Mouse (Mus musculus): Measurements from ENCODE around the gene Exoc3l2. TPM values are rescaled to one million over a fixed set of nuclear protein-coding genes. Genes with fewer than 3 reads are reported as not detected.
A peak's percentile ranks its signal among the peaks of the same experiment; 100 is the strongest.

The Exoc3l2 gene
- 1 to 10 TPM in 1 of 2 experiments, under 1 TPM in 1; 0.69 to 1.4 TPM for total RNA-seq (2021)

DNA sequence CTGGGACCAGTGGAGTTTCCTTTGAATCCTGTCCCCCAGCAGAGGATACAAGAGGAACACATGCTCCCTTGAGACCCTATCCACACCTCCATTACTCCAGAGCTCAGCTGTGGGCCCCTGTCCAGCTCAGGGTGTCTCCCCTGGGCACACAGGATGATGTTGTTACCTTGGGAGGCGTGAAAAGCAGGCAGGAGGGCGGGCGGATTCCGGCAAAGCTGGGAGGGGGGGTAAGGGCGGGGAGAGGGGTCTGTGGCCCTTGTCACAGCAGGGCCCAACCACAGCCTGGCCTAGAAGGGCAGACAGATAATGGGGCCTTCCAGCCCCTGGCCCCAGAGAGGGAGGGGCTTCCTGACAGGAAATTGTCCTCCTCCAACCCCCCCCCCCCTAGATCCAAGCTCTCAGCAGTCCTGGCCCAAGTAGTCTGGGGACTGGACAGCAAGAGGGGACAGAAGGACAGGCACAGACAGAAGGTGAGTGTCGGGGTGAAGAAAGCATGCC lies at the start of gene Exoc3l2:
Gene Exoc3l2, plus strand, starts transcription at position 448 of the 498 bp plus-strand sequence.
- no peak for DNase-seq (ENCODE audit: extremely low spot score in 1 of 2, low spot score in 2 of 2)
- intact Hi-C loops (cut with DNase I): no loop called here

DNA sequence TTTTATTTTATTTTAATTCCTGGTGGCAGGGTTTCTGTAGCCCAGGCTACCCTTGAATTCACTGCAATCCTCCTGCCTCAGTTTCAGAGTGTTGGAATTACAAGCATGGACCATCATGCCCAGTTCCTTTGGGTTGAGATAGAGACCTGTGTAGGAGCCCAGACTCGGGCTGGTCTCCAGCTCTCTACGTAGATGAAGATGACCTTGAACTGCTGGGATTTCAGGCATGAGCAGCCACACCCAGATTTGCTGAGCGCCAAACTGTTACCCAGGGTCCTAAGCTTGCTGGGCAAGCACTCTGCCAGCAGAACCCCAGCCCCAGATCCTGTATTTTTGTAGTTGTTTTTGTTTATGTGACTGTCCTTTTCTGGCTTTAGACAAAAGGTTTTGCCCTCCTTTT lies 49.6 kb upstream of the Exoc3l2 start:
- DNase-seq (ENCODE audit: extremely low spot score in 1 of 2, low spot score in 2 of 2): no peak
- intact Hi-C loops (cut with DNase I): no loop called here

DNA sequence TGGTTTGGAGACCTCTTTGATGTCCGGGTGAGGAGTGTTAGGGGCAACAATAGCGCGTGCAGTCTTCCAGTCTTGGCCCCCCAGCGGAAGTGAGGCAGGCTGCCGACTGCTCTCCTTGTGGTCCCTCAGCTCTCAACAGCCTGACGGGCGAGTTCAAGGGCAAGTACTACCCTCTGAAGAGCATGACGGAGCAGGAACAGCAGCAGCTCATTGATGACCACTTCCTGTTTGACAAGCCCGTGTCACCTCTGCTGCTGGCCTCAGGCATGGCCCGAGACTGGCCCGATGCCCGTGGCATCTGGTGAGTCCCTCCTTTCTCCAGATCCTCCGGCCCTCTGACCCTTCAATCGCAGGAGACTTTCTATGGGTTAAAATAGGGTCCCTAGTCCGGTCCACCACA lies 46.5 kb upstream of the Exoc3l2 start:
- intact Hi-C loops (cut with DNase I): no loop called here

DNA sequence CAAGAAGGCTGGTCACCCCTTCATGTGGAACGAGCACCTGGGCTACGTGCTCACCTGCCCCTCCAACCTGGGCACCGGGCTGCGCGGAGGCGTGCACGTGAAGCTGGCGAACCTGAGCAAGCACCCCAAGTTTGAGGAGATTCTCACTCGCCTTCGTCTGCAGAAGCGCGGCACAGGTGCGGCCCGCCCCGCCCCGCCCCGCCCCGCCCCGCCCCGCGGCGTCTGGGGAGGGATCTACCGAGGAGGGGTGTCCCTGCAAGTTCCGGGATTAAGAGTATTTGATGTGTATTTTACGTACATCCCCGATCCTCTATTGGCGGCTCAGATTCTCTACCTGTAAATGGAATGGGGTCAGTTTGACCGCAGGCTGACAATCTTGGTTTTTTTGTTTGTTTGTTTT lies 43.0 kb upstream of the Exoc3l2 start:
- intact Hi-C loops (cut with DNase I): no loop called here
- DNase-seq (ENCODE audit: extremely low spot score in 1 of 2, low spot score in 2 of 2): no peak

More for the DNA sequence above, 46.5 kb upstream of the Exoc3l2 start:
- DNase-seq (ENCODE audit: extremely low spot score in 1 of 2, low spot score in 2 of 2): peak in 1 of 2 experiments; percentile 36

DNA sequence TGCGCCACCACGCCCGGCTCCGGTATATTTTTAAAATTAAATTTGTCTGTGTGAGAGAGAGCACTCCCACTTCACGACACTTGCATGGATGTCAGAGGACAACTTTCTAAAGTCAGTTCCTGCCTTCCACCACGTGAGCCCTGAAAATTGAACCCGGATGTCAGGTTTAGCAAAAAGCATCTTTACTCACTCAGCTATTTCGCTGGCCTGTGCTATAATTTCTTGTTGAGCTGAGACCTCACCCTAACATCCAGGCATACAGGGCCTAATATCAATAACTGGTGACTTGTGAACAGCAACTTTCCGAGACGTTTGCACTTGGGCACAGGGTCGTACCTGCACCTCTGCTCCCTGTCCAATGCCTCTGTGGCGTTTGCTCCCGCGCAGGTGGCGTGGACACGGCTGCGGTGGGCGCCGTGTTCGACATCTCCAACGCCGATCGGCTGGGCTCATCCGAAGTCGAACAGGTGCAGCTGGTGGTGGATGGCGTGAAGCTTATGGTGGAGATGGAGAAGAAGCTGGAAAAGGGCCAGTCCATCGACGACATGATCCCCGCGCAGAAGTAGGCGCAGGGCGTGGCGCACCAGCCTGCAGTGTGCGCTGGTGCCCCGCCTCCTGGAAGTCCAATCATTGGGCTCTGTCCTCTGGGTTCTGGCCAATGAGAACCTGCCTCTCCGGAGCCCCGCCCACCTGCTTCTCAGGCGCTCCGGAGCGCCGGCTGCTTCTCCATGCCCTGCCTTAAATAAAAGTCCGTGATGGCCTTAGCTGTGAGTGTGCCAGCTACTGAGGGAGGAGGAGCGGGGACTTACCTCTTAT lies 42.1 kb upstream of the Exoc3l2 start:
- intact Hi-C loops (cut with DNase I): no loop called here
- DNase-seq (ENCODE audit: extremely low spot score in 1 of 2, low spot score in 2 of 2): peak; percentile 83 to 94

DNA sequence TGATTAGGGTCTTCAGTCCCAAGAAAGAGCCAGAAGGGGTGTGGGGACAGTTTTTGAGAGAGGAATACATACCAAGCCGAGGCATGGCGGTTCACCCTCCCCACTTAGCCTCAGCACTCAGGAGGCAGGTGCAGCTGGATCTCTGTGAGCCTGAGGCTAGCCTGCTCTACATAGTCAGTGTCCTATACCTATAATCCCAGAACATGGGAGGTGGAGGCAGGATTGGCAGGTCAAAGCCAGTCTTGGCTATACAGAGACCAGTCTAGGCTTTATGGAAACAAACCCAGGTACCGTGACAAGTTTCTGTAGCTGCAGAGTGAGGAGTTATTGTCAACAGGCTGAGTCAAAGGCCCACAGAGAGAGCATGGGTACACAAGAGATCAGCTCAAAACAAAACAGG lies 40.0 kb upstream of the Exoc3l2 start:
- intact Hi-C loops (cut with DNase I): no loop called here
- DNase-seq (ENCODE audit: extremely low spot score in 1 of 2, low spot score in 2 of 2): no peak

DNA sequence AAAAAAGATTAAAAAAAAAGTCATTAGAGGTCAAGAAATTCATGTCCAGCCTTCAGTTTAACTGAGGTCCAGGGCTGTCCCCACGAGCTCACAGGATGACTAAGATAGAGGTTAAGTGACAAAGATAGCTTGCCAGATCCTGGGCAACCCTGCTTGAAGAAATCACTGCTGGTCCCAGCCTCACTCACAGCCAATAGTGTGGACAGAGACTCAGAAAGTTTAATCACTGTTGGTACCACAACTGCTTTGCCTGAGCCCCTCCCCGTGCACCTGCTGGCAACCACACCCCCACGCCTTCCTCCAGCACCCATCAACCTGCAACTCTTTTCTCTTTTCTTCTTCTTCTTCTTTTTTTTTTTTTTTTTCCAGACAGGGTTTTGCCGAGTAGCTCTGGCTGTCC lies 39.1 kb upstream of the Exoc3l2 start:
- intact Hi-C loops (cut with DNase I): no loop called here
- DNase-seq (ENCODE audit: extremely low spot score in 1 of 2, low spot score in 2 of 2): no peak

DNA sequence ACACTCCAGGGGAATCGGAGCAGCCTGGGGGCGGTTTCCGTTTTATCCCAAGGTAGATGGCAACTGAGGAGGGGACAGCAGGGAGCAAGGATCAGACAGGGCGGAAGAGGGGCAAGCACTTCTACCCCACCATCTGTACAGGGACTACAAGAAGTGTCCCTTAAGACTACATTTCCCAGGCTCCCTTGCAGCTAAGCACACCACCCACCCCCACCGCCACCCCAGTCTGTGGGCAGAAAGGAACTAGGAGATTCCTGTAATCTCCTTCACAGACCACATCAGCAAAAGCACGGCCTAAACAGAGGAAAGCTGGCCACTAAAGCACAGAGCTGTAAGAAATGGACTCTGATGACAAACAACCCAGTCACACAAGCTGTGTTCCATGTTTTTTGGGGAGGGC lies 36.8 kb upstream of the Exoc3l2 start:
- DNase-seq (ENCODE audit: extremely low spot score in 1 of 2, low spot score in 2 of 2): no peak

DNA sequence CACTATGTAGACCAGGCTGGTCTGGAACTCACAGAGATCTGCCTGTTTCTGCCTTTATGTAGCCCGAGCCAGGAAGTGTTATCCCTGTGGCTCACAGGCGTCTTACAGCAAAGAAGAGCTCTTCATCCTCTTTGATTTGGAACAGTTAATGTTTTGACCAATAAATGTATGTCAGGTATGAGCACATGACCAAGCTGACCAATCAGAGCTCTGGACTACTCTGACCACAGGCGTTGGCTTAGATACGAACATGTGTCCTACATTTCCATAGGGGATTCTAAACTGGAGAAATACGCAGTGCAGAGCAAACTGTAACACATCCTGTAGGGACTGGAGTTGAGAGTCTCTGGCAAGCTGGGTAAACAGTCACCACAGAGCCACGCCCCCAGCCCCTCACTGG lies 36.2 kb upstream of the Exoc3l2 start:
- no peak for DNase-seq (ENCODE audit: extremely low spot score in 1 of 2, low spot score in 2 of 2)
- intact Hi-C loops (cut with DNase I): no loop called here

More for the DNA sequence above, 36.8 kb upstream of the Exoc3l2 start:
- intact Hi-C loops (cut with DNase I): no loop called here

DNA sequence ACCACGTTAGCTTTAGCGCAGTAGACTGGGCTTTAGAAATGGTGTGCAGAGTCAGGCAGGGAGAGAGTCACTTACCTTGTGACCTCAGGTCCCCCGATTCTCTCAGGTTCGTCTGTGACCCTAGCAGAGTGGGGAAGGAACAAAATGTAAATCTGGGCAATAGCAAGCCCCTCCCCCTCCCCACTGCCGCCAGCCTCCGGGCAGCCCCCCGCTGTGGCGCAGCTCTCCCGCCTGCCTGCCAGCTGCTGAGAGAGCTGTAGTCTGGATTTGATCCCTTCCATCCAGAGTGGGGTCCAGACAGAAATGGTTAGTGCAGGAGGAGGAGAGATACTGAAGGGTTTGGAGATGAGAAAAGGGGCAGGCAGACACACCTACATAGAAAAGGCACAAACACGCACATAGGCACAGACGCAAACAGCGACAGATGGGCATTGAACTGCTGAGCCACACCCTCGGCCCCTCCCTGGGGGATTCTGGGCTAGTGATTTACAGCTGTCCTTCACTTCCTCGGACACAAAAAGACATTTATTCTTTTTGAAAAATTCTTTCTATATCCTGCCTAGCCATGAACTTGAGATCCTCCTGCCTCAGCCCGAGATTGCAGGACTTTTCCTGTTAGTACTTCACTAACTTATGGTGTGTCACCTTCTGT lies 35.0 kb upstream of the Exoc3l2 start:
- no peak for DNase-seq (ENCODE audit: extremely low spot score in 1 of 2, low spot score in 2 of 2)
- intact Hi-C loops (cut with DNase I): no loop called here

DNA sequence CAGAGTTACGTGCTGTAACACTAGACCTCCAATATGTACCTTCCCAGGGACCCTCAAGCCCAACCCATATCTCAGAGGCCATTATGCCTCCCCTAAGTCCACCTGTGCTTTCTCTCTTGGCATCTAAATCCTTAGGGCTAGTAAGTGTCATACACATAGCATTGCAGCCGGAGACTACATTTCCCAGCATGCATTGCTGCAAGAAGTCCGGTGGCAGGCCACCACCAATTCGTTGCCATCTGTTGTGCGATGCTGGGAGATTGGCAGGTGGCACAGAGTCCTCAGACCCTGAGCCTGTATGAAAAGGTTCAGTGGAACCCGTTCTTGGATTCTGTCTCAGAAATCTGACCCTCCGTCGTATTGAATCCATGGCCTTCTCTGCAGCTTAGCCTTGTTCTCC lies 33.4 kb upstream of the Exoc3l2 start:
- intact Hi-C loops (cut with DNase I): loop anchor here (5.0 kb wide), 1 partner anchor 223 kb away; no protein-coding TSS in a partner anchor
- DNase-seq (ENCODE audit: extremely low spot score in 1 of 2, low spot score in 2 of 2): no peak

DNA sequence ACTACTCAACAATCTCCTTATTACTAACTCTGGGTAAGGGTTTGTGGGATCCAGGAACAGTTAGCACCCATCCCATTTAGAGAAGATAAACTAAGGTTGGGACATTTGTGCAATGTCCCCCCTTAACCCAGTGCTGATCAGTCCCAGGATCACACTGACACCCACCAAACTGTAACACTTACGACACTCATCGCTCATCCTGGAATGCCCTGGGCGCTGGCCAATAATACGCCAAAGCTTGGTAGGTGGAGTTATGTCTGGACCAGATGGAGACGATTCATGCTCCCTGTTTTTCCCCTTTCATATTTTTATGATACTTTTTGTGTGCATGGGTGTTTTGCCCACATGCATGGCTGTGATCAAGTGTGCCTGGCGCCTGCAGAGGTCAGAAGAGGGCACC lies 32.7 kb upstream of the Exoc3l2 start:
- intact Hi-C loops (cut with DNase I): loop anchor here (5.0 kb wide), 1 partner anchor 222 kb away; no protein-coding TSS in a partner anchor
- no peak for DNase-seq (ENCODE audit: extremely low spot score in 1 of 2, low spot score in 2 of 2)

DNA sequence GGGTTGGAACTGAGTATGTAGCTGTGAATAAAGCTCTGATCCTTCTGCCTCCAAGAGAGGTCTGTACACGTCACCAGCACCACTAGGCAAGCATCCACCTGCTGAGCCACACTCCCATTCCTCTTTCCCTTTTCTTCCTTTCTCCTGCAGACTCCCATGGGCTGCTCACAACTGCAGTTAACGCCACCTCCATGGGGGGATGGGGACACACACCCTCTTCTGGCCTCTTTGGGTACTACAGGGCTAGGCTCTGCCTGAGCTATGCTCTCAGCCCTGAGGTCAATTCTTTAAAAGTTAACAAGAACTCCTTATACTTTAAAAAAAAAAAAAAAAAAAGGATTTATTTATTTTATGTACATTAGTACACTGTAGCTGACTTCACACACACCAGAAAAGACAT lies 30.7 kb upstream of the Exoc3l2 start:
- intact Hi-C loops (cut with DNase I): loop anchor here (5.0 kb wide), 1 partner anchor 220 kb away; no protein-coding TSS in a partner anchor
- DNase-seq (ENCODE audit: extremely low spot score in 1 of 2, low spot score in 2 of 2): no peak

DNA sequence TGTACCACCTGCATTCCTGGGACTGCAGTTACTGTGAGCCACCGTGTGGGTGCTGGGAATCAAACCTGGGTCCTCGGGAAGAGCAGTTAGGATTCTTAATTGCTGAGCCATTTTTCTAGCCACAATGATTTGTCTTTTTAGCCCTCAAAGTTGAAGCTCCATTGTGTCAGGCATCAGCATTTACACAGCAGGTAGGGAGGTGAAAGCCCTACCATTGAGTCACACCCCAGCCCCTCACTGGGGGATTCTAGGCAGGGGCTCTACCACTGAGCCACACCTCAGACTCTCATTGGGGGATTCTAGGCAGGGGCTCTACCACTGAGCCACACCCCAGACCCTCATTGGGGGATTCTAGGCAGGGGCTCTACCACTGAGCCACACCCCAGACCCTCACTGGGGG lies 26.9 kb upstream of the Exoc3l2 start:
- DNase-seq (ENCODE audit: extremely low spot score in 1 of 2, low spot score in 2 of 2): no peak
- intact Hi-C loops (cut with DNase I): no loop called here

DNA sequence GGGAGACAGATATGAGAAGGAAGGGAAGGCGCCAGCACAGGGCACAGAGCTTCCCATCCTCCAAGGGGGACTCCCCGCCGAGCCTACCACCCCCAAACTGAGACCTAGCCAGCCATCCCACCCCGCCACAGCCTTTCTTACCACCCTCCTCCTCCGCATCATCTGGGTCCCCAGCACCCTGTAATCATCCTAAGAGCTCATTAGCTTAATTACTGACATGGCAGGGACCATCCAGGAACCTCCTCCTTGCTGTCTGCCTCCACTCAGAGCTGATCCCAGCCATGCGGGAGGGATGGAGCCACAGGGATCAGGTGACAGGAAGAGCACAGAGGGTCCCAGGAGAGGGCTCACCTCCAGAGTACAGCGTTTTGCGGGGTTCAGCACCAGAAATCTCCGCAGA lies 26.1 kb upstream of the Exoc3l2 start:
- DNase-seq (ENCODE audit: extremely low spot score in 1 of 2, low spot score in 2 of 2): no peak
- intact Hi-C loops (cut with DNase I): no loop called here

DNA sequence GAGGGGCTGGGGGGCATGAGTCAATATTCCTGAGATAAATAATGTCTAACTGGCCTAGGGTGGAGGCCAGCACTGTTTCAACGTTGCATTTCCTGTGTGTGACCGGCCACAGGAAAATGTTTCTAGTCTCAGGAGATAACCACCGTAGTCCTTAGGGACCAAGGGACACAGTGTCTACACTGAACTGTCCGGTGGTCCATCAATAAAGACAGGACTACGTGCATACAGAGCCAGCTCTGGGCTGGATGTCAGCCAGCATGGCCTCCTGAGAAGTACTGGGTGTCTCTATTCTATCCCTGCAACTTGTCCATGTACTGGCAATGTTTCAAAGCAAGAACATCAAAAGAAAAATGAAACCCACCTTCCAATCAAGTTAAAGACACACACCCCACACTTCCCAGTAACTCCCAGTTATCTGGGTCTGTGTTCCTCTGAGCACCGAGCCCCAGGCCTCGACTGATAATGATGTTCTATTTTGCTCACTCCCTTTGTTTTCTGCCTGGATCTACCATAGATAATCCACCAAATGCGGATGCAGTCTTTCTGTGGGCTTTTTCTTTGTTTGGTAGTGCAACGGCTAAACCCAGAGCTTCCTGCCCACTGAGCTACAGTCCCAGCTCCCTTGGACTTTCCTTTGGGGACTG lies 21.6 kb upstream of the Exoc3l2 start:
- no peak for DNase-seq (ENCODE audit: extremely low spot score in 1 of 2, low spot score in 2 of 2)
- intact Hi-C loops (cut with DNase I): no loop called here

DNA sequence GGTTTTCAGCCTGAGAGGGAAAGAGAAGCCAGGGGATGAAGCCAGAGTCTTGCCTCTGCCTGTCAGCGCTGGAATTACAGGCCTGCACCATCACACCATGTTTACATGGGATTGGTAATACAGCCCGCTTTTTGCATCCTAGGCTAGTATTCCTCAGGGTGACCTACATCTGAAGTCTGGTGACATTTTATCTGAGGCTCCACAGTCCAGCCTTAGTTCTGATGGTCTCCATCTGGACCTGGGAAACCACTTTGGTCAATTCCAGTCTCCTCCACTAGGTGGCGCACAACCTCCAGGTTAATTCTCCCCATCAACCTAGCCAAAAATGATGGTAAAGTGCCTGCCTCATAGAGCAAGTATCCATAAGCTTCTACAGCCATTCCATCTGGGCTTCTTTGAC lies 19.8 kb upstream of the Exoc3l2 start:
- DNase-seq (ENCODE audit: extremely low spot score in 1 of 2, low spot score in 2 of 2): peak; percentile 78 to 80
- intact Hi-C loops (cut with DNase I): no loop called here

DNA sequence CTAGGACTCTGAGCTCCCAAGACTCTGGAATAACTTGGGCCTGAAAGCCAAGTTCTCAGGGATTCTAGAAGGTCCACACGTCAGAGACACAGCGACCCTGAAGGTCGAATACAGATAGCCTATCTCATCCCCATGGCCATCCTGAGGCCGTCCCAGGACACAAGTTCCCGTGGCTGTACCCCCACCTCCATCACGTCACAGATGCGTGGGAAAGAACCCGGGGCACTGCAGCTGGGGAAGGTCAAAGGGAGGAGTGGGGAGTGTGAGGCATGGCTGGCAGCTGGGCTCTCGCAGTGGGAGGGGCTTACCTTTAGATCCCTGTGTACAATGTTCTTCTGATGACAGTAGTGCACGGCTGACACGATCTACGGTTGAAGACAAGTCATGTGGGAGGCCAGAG lies 18.3 kb upstream of the Exoc3l2 start:
- intact Hi-C loops (cut with DNase I): no loop called here
- no peak for DNase-seq (ENCODE audit: extremely low spot score in 1 of 2, low spot score in 2 of 2)

DNA sequence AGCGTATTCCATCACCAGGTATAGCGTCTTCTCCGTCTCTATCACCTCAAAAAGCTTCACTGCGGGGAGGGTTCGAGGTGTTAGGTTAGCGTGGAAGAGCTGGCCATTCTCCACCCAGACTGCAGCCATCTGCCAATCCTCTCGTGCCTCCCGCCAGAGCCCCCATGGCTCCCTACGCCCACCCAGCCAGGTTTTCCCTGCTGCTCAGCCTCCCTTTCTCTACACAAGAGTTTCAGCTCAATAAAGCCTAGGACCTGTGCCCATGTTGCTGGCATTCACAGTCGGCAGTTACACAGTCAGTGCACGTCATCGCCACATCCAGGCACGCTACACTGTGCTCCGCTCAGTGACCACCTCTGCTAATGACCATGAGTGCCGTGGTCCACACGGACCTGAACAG lies 15.4 kb upstream of the Exoc3l2 start:
- intact Hi-C loops (cut with DNase I): no loop called here
- no peak for DNase-seq (ENCODE audit: extremely low spot score in 1 of 2, low spot score in 2 of 2)

DNA sequence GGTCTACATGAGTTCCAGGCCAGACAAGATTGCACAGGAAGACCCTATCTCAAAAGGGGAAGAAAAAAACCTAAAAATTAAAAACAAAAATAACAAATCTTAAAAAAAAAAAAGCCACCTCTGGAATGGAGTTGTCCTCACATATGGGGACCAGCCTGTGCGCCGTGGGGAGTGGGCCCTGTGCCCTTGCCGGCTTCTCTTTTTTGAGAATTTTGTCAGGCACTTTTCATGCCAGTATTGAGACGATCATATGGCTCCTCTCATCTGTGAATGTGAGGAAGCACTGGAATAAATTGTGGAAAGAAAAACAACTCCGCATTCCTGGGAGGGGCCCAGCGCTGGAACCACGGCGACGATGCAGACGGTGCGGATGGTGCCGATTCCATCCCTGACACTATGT lies 14.0 kb upstream of the Exoc3l2 start:
- no peak for DNase-seq (ENCODE audit: extremely low spot score in 1 of 2, low spot score in 2 of 2)
- intact Hi-C loops (cut with DNase I): no loop called here
